Mouse (Mus musculus) embryonic facial prominence, embryonic 13.5 days (tissue): ENCODE data around the gene Prss16. TPM values are rescaled to one million over a fixed set of nuclear protein-coding genes. Genes with fewer than 3 reads are reported as not detected.
A peak's percentile ranks its signal among the peaks of the same experiment; 100 is the strongest.

Experiments
- ATAC-seq: fragments of 200-750 bp; cut with Nextera tagmentation; 2 replicates; pipeline ENCODE4 v1.8.0; 2017; ENCODE audit warnings: low read depth; ENCODE audit not compliant: insufficient number of reproducible peaks, insufficient read depth, low FRiP score, low TSS enrichment
- H3K27ac ChIP-seq: fragments of 300-500 bp; sonication (generic); 2 replicates; pipeline ENCODE4 v1.5.1; 2015; ENCODE audit warnings: moderate library complexity, mild to moderate bottlenecking, inconsistent platforms
- H3K27me3 ChIP-seq: fragments of 300-500 bp; sonication (generic); 2 replicates; pipeline ENCODE4 v1.6.1; 2015; ENCODE audit warnings: mild to moderate bottlenecking, inconsistent platforms
- H3K36me3 ChIP-seq: fragments of 300-500 bp; sonication (generic); 2 replicates; pipeline ENCODE4 v1.6.1; 2015; ENCODE audit warnings: mild to moderate bottlenecking, inconsistent platforms
- H3K4me1 ChIP-seq: fragments of 300-500 bp; sonication (generic); 2 replicates; pipeline ENCODE4 v1.6.1; 2015; ENCODE audit warnings: inconsistent platforms
- H3K4me2 ChIP-seq: fragments of 300-500 bp; sonication (generic); 2 replicates; pipeline ENCODE4 v1.6.1; 2015; ENCODE audit warnings: moderate library complexity, mild to moderate bottlenecking, inconsistent platforms
- H3K4me3 ChIP-seq: fragments of 300-500 bp; sonication (generic); 2 replicates; pipeline ENCODE4 v1.5.1; 2015; ENCODE audit warnings: mild to moderate bottlenecking, inconsistent platforms
- H3K9ac ChIP-seq: fragments of 300-500 bp; sonication (generic); 2 replicates; pipeline ENCODE4 v1.6.1; 2015; ENCODE audit warnings: mild to moderate bottlenecking, inconsistent platforms
- H3K9me3 ChIP-seq: fragments of 300-500 bp; sonication (generic); 2 replicates; pipeline ENCODE4 v1.6.1; 2016; ENCODE audit warnings: inconsistent platforms
- WGBS: fragments of 180-500 bp; shearing (Covaris S2); methylation state at CpG from one replicate; pipeline ENCODE4 v1.1.7; 2015; ENCODE audit warnings: mixed read lengths; 5-methylcytosine and 5-hydroxymethylcytosine counted together
- microRNA-seq: library from miRNA; unstranded; fragments of <30 nt; microRNA quantifications from one replicate; pipeline ENCODE4, GENCODE M21; 2016
- polyA plus RNA-seq: library from polyadenylated mRNA; unstranded; fragments of >200 nt; fragmentation: Nextera tagmentation; extraction: Ambion mirVana; gene quantifications from 2 replicates; pipeline ENCODE4 v1.2.1, GENCODE M21; 2015

Gene Prss16
- polyA plus RNA-seq, 1 experiment from 2014 or later: 1.2 TPM

GRCm38 (mm10) chr13:21984486-21984885 is 25.1 kb downstream of the Prss16 start:
- no peak overlapping the region for H3K4me3 ChIP-seq
- H3K27me3 ChIP-seq: peaks cover 79% of the 10 kb centered on the region
- H3K4me2 ChIP-seq: no peak overlapping the region
- no peak for ATAC-seq
- no peak overlapping the region for H3K9ac ChIP-seq
- H3K36me3 ChIP-seq: no peaks in the 10 kb centered on the region
- H3K27ac ChIP-seq: no peak overlapping the region
- H3K9me3 ChIP-seq: no peaks in the 10 kb centered on the region
- 83% methylated on average over 2 of the region's 2 CpGs for WGBS
- peaks cover 13% of the 10 kb centered on the region for H3K4me1 ChIP-seq

- 6% methylated on average over 17 of the region's 17 CpGs for WGBS
- no peaks in the 10 kb centered on the region for H3K36me3 ChIP-seq
- H3K4me2 ChIP-seq: peak overlapping the region; percentile 98
- peaks cover 13% of the 10 kb centered on the region for H3K4me1 ChIP-seq
- H3K9me3 ChIP-seq: no peaks in the 10 kb centered on the region
- no peak overlapping the region for H3K27ac ChIP-seq
- ATAC-seq: no peak
- peak overlapping the region; percentile 62 for H3K4me3 ChIP-seq
- peak overlapping the region; percentile 84 for H3K9ac ChIP-seq
- peaks cover 72% of the 10 kb centered on the region for H3K27me3 ChIP-seq
These were observed 27.7 kb downstream of the Prss16 start for GRCm38 (mm10) chr13:21981803-21982193.

GRCm38 (mm10) chr13:21980981-21981802 is 28.4 kb downstream of the Prss16 start, which contains the start of gene Pom121l2:
TSS of gene Pom121l2 (plus strand) at chr13:21981194.
- H3K4me2 ChIP-seq: peak within 1 kb of the TSS; percentile 98
- H3K27me3 ChIP-seq: peaks cover 66% of the 10 kb centered on the region
- no peaks in the 10 kb centered on the region for H3K36me3 ChIP-seq
- H3K4me3 ChIP-seq: peak within 1 kb of the TSS; percentile 62
- H3K27ac ChIP-seq: no peak within 1 kb of the TSS
- H3K4me1 ChIP-seq: peaks cover 13% of the 10 kb centered on the region
- peak within 1 kb of the TSS; percentile 84 for H3K9ac ChIP-seq
- no peaks in the 10 kb centered on the region for H3K9me3 ChIP-seq
- under 1% methylated on average over 58 of the region's 58 CpGs for WGBS
- peak; percentile 63; the same call in 1 of the 2 replicates for ATAC-seq

- ATAC-seq: peak; percentile 84
- H3K4me3 ChIP-seq: peak overlapping the region; percentile 64
- H3K9me3 ChIP-seq: no peaks in the 10 kb centered on the region
- H3K36me3 ChIP-seq: no peaks in the 10 kb centered on the region
- H3K27ac ChIP-seq: peak overlapping the region; percentile 95
- 3% methylated on average over 20 of the region's 20 CpGs for WGBS
- H3K4me2 ChIP-seq: peak overlapping the region; percentile 50
- peak overlapping the region; percentile 82 for H3K9ac ChIP-seq
- no peaks in the 10 kb centered on the region for H3K4me1 ChIP-seq
- H3K27me3 ChIP-seq: peaks cover 9% of the 10 kb centered on the region
These were observed 34.6 kb downstream of the Prss16 start for GRCm38 (mm10) chr13:21974726-21975473.

- Histone ChIP-seq H3K4me3 (peak overlapping the region; percentile 64), H3K9me3 (no peaks in the 10 kb centered on the region), H3K27ac (peak overlapping the region; percentile 95), H3K36me3 (no peaks in the 10 kb centered on the region), H3K4me1 (no peaks in the 10 kb centered on the region), H3K4me2 (peak overlapping the region; percentile 50), H3K9ac (peak overlapping the region; percentile 82), H3K27me3 (peaks cover 3% of the 10 kb centered on the region)
- 1% methylated on average over 23 of the region's 23 CpGs for WGBS
- 0 out of 2 replicates have a peak, but pooled peaks have one; percentile 69 for ATAC-seq
These were observed 35.3 kb downstream of the Prss16 start for GRCm38 (mm10) chr13:21974221-21974725.

- H3K9ac ChIP-seq: no peak overlapping the region
- H3K4me3 ChIP-seq: no peak overlapping the region
- H3K4me1 ChIP-seq: no peaks in the 10 kb centered on the region
- no peaks in the 10 kb centered on the region for H3K36me3 ChIP-seq
- no peak for ATAC-seq
- H3K9me3 ChIP-seq: no peaks in the 10 kb centered on the region
- WGBS: 26% methylated on average over 3 of the region's 3 CpGs
- no peak overlapping the region for H3K4me2 ChIP-seq
- no peak overlapping the region for H3K27ac ChIP-seq
- no peaks in the 10 kb centered on the region for H3K27me3 ChIP-seq
These were observed 37.9 kb downstream of the Prss16 start for GRCm38 (mm10) chr13:21971641-21972040.

- WGBS: 48% methylated on average over 2 of the region's 2 CpGs
- Histone ChIP-seq H3K4me3 (no peak overlapping the region), H3K27me3 (no peaks in the 10 kb centered on the region), H3K36me3 (no peaks in the 10 kb centered on the region), H3K27ac (no peak overlapping the region), H3K4me2 (no peak overlapping the region), H3K9ac (no peak overlapping the region), H3K4me1 (no peaks in the 10 kb centered on the region), H3K9me3 (no peaks in the 10 kb centered on the region)
- no peak for ATAC-seq
These were observed 39.7 kb downstream of the Prss16 start for GRCm38 (mm10) chr13:21969816-21970215.

GRCm38 (mm10) chr13:21969269-21969668 is 40.3 kb downstream of the Prss16 start:
- Histone ChIP-seq H3K4me3 (no peak overlapping the region), H3K36me3 (peaks cover 3% of the 10 kb centered on the region; the same call in 1 of the 2 replicates), H3K27ac (no peak overlapping the region), H3K9me3 (no peaks in the 10 kb centered on the region), H3K27me3 (no peaks in the 10 kb centered on the region), H3K4me1 (no peaks in the 10 kb centered on the region), H3K4me2 (no peak overlapping the region), H3K9ac (no peak overlapping the region)
- ATAC-seq: no peak
- 37% methylated on average over 1 of the region's 1 CpGs for WGBS

Small RNA genes within 50 kb of the gene (microRNA-seq; reads per million reads assigned to microRNA genes)
- gene Gm44390 (not detected), gene Gm44486 (not detected)

Other genes with a start within 250 kb of the Prss16 start
- gene Hist1h1b, start 229.1 kb downstream of the Prss16 start, polyA plus RNA-seq: 30.2 and 32.9 TPM in 2 replicates
- gene Hist1h3i, start 226.4 kb downstream of the Prss16 start, polyA plus RNA-seq: 128 and 155 TPM in 2 replicates
- 10.9 and 15.4 TPM in 2 replicates for gene Hist1h2an, start 222.5 kb downstream of the Prss16 start, polyA plus RNA-seq
- gene Hist1h2bp, start 222.3 kb downstream of the Prss16 start, polyA plus RNA-seq: 0.72 and 1.7 TPM in 2 replicates
- 21.6 and 33.1 TPM in 2 replicates for gene Hist1h2bq, start 199.5 kb downstream of the Prss16 start, polyA plus RNA-seq
- not detected in 2 replicates for gene Hist1h2ao, start 199.3 kb downstream of the Prss16 start, polyA plus RNA-seq
- gene Hist1h4m, start 198.0 kb downstream of the Prss16 start, polyA plus RNA-seq: not detected in 2 replicates
- 14.7 and 15.3 TPM in 2 replicates for gene Hist1h4n, start 177.5 kb downstream of the Prss16 start, polyA plus RNA-seq
- gene Hist1h2ap, start 176.2 kb downstream of the Prss16 start, polyA plus RNA-seq: 3,982 and 4,261 TPM in 2 replicates
- gene Hist1h2br, start 176.0 kb downstream of the Prss16 start, polyA plus RNA-seq: 23.0 and 34.3 TPM in 2 replicates
- 16.8 and 18.0 TPM in 2 replicates for gene Zfp184, start 64.6 kb downstream of the Prss16 start, polyA plus RNA-seq
- gene Pom121l2, start 28.5 kb downstream of the Prss16 start, polyA plus RNA-seq: 0.31 TPM in 1 of 2 replicates, not detected in the other
- 5.2 and 5.4 TPM in 2 replicates for gene Hist1h2ah, start 25.8 kb upstream of the Prss16 start, polyA plus RNA-seq
- 9.5 and 15.3 TPM in 2 replicates for gene Hist1h2bk, start 26.1 kb upstream of the Prss16 start, polyA plus RNA-seq
- 26.0 and 31.3 TPM in 2 replicates for gene Hist1h4i, start 31.6 kb upstream of the Prss16 start, polyA plus RNA-seq
- 78.1 and 82.3 TPM in 2 replicates for gene Hist1h2ag, start 33.2 kb upstream of the Prss16 start, polyA plus RNA-seq
- 12.2 and 14.3 TPM in 2 replicates for gene Hist1h2bj, start 33.5 kb upstream of the Prss16 start, polyA plus RNA-seq
- not detected in 2 replicates for gene Vmn1r188, start 74.7 kb upstream of the Prss16 start, polyA plus RNA-seq
- not detected in 2 replicates for gene Vmn1r189, start 96.1 kb upstream of the Prss16 start, polyA plus RNA-seq
- gene Vmn1r191, start 174.2 kb upstream of the Prss16 start, polyA plus RNA-seq: not detected in 2 replicates
- not detected in 2 replicates for gene Vmn1r192, start 181.4 kb upstream of the Prss16 start, polyA plus RNA-seq
- not detected in 2 replicates for gene Vmn1r193, start 213.4 kb upstream of the Prss16 start, polyA plus RNA-seq
- not detected in 2 replicates for gene Vmn1r194, start 234.5 kb upstream of the Prss16 start, polyA plus RNA-seq